Mouse (Mus musculus) liver, adult 10 weeks (tissue): ENCODE measurements around the gene AY358078. TPM values are rescaled to one million over a fixed set of nuclear protein-coding genes. Genes with fewer than 3 reads are reported as not detected.

Experiments used
- polyA plus RNA-seq: library from polyadenylated mRNA; stranded (reverse); fragments of 350-450 nt; fragmentation: Illumina TruSeq; extraction: RNeasy Lipid Tissue Mini Kit (QIAGEN cat#74804); gene quantifications from one replicate; pipeline ENCODE4 v1.2.3, GENCODE M21; 2014; ENCODE audit warnings: low read depth, low replicate concordance

Gene AY358078
- polyA plus RNA-seq: not detected

DNA sequence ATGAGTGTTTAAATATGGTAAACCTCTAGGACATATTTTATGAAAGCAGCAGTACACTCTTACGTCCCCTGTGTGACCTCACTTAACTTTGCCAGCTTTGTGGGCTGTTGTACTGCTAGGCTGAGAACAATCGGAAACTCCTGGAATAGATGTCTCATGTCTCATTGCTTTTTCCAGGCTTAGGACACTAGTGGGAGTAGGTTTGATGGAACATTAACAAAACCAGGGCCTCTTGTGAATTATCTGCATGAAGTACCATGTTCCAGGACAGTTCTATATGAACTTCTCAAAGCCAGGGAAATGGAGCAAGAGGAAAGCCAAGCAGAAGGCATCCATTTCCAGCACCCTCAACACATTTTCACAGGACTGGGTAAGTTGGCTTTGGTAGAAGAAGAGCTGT is at the start of gene AY358078:
AY358078 (plus strand) TSS at position 301 of the 400 bp plus-strand sequence.

DNA sequence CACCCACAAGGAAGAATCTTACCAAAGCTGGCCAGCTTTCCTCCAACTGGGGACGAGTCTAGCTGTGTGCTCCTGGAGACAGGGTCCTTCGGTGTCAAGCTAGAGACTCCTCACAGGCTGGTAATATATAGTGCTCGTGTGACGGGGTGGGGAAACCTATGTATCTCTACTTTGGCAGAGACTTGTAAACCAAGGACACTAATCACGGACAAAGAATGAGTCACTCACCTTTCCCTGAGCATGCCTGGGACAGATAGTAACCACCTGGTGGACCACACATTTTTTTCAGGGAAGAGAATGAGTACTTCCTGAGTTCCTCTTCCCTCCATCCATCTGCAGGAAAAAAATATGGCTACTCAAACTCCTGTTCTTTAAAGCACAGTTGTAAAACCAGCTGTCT is 26.4 kb upstream of the AY358078 start, which contains the start of gene Ang4:
Ang4 (minus strand) TSS at position 101 of the 400 bp plus-strand sequence.

DNA sequence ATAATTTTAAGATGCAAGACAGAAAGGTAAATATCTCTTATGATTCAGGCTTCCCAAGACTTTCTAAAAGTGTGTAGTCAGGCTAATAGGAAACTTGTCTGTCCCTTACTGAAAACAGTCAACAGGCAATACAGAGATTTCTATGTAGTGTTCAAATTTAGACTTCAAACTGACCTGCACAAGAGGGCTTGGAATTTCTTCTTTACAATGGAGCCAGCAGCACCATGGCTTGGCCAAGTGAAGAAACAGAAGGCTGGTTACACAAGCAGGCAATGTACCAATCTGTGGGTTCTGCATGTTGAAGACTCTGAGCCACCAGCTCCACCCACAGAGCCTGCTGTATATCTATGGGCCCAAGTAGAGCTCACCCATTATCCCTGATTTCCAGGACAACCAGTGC is 53.6 kb downstream of the AY358078 start, which contains the start of gene Ear6:
Ear6 (plus strand) TSS at position 301 of the 400 bp plus-strand sequence.

Other genes with a start within 250 kb of the AY358078 start
- gene Gm5622, start 247.3 kb upstream of the AY358078 start, polyA plus RNA-seq: not detected
- gene Gm17175, start 226.0 kb upstream of the AY358078 start, polyA plus RNA-seq: not detected
- not detected for gene Gm17174, start 207.9 kb upstream of the AY358078 start, polyA plus RNA-seq
- not detected for gene Gm17078, start 188.7 kb upstream of the AY358078 start, polyA plus RNA-seq
- not detected for gene Gm4181, start 164.4 kb upstream of the AY358078 start, polyA plus RNA-seq
- not detected for gene Gm17079, start 104.6 kb upstream of the AY358078 start, polyA plus RNA-seq
- gene Gm5800, start 82.9 kb upstream of the AY358078 start, polyA plus RNA-seq: not detected
- gene Ang4, start 26.5 kb upstream of the AY358078 start, polyA plus RNA-seq: not detected
- gene Ear6, start 53.7 kb downstream of the AY358078 start, polyA plus RNA-seq: not detected
- 4.6 TPM for gene Mettl17, start 84.8 kb downstream of the AY358078 start, polyA plus RNA-seq
- 0.77 TPM for gene Slc39a2, start 92.8 kb downstream of the AY358078 start, polyA plus RNA-seq
- 2,741 TPM for gene Ndrg2, start 114.1 kb downstream of the AY358078 start, polyA plus RNA-seq
- not detected for gene Tppp2, start 118.4 kb downstream of the AY358078 start, polyA plus RNA-seq
- gene Rnase13, start 122.7 kb downstream of the AY358078 start, polyA plus RNA-seq: not detected
- gene Arhgef40, start 184.7 kb downstream of the AY358078 start, polyA plus RNA-seq: 2.0 TPM
- not detected for gene Tmem253, start 215.6 kb downstream of the AY358078 start, polyA plus RNA-seq
- 1.1 TPM for gene Zfp219, start 220.7 kb downstream of the AY358078 start, polyA plus RNA-seq
- not detected for gene Olfr221, start 242.4 kb downstream of the AY358078 start, polyA plus RNA-seq